Mouse (Mus musculus): Measurements from ENCODE around the gene Phex. TPM values are rescaled to one million over a fixed set of nuclear protein-coding genes. Genes with fewer than 3 reads are reported as not detected.
A peak's percentile ranks its signal among the peaks of the same experiment; 100 is the strongest.

The Phex gene
- under 1 TPM; 0.59 to 0.79 TPM for total RNA-seq (2021)
- long read RNA-seq, experiment 1, partial matches to known transcripts = 0 of 3 reads
- long read RNA-seq, experiment 1, other reads (novel, unspliced or antisense) = 3 of 3 reads
- long read RNA-seq, experiment 2, partial matches to known transcripts = 0 of 2 reads
- long read RNA-seq, experiment 2, other reads (novel, unspliced or antisense) = 2 of 2 reads

GRCm38 (mm10) chrX:157415212-157415611 is at the start of gene Phex:
Gene Phex (minus strand): TSS chrX:157415312.
- DNase-seq (ENCODE audit: low spot score in 2 of 2) = no peak

DNA sequence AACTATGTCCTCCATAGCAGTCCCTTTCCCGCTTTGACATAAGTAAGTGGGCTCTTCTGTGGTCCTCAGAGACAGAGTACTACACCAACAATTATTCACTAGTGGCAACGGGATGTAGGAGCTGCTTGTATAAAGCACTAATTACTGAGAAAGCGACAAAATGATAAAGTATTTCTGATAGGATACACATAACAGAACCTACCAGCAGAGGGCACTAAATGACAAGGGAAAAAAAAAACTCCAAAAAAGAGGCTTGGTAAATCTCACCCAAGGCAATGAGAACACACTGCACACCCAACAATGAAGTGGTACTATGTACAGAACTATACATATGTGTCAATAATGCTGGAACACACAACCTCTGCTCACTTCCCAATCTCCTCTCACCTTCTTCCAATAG is 47.6 kb upstream of the Phex start:
- DNase-seq (ENCODE audit: low spot score in 2 of 2) = peak in 1 of 2 experiments; percentile 3

- DNase-seq (ENCODE audit: low spot score in 2 of 2) = peak; percentile 58 to 63
These were observed 39.3 kb upstream of the Phex start for GRCm38 (mm10) chrX:157454430-157454829.

DNA sequence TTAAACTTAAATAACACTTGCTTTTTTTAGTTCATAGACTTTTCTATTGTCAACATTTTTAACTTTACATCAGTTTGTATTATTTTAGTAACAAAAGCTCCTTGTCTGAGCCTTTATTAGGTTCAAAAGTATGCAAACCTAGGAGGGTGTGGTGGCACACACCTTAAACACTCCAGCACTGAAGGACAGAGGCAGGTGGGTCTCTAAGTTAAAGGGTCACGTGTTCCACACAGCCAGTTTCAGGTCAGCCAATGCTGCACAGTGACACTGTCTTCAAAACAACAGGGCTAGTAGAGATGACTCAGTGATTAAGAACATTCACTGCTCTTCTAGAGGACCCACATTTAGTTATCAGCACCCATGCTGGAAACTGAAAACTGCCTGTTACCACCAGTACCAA is 33.9 kb upstream of the Phex start:
- DNase-seq (ENCODE audit: low spot score in 2 of 2) = no peak

DNA sequence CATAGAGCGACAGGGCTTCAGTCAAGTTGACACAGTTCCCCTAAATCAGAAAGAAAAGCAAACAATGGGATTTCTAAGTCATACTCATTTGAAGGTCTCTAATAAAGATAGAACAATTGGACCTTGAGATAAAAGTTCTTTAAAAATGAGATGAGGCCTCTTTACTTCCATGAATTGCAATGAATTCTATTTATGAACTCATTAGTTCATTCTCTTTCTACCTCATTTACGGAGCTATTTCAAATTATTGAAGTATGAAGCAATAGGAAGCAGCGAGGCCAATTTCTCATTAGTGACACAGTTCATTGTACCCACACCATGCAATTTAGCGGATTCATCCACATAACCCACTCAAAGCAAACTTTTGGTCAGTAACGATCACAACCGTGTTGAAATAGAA is 32.3 kb upstream of the Phex start:
- no peak for DNase-seq (ENCODE audit: low spot score in 2 of 2)

GRCm38 (mm10) chrX:157434768-157435167 is 19.7 kb upstream of the Phex start:
- DNase-seq (ENCODE audit: low spot score in 2 of 2) = no peak

- DNase-seq (ENCODE audit: low spot score in 2 of 2) = no peak
These were observed 4.3 kb upstream of the Phex start for GRCm38 (mm10) chrX:157419451-157419850.

- DNase-seq (ENCODE audit: low spot score in 2 of 2) = no peak
These were observed 10.2 kb downstream of the Phex start for GRCm38 (mm10) chrX:157404919-157405318.

- DNase-seq (ENCODE audit: low spot score in 2 of 2) = peak in 1 of 2 experiments; percentile 6
These were observed 23.9 kb downstream of the Phex start for GRCm38 (mm10) chrX:157391241-157391640.

DNA sequence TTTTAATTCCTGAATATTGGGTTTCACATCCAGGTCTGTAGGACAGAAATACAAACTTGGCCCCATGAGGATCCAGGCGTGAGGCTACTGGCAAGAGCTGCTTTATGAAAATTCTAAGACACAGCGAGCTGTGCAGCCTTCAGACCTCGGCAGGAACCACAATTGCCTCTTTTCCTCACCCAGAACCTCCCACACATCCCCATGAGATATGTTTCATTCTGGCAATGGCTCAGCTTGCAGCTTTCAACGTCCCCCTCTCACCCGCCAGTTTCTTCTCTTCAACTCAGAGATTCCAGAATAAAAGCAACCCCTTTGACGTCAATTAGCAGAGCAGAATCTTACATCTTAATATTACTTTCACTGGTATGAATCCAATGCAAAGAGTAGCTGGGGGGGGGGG is 25.0 kb downstream of the Phex start:
- peak; percentile 3 to 11 for DNase-seq (ENCODE audit: low spot score in 2 of 2)

DNA sequence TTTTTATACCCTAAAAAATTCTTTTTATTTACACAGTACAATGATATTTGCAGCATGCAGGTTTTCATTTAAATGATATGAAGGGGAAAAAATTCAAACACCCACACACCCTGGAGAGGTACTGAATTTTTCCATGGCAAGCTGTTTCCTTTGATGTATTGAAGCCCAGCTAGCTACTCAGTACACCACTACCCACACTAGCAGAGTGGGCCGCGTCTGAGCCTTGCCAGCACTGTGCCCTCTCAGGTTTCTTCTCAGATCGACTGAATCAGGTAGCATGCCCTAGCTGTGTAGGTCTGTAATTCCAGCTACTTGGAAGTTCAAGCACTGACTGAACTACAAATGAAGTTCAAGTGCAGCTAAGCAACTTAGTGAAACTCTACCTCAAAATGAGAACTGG is 26.7 kb downstream of the Phex start:
- peak in 1 of 2 experiments; percentile 29 for DNase-seq (ENCODE audit: low spot score in 2 of 2)

DNA sequence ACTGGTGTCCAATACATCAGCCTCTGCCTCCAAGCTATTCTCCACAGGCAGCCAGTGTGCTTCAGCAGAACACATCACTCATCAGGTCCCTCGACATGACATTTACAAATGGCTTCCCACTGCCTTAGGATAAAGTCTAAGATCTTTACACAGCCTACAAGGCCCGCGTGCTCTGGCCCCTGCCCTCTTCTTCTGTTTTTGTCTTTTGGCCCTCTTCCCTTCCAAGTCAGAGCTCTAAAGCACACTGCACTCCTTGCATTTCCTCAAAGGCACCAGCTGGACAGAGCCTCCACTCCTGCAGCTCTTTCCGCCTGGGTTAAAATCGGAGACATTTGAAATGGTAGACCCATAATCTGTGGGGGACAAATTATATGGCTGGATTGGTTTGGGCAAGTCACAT is 28.1 kb downstream of the Phex start:
- no peak for DNase-seq (ENCODE audit: low spot score in 2 of 2)

DNA sequence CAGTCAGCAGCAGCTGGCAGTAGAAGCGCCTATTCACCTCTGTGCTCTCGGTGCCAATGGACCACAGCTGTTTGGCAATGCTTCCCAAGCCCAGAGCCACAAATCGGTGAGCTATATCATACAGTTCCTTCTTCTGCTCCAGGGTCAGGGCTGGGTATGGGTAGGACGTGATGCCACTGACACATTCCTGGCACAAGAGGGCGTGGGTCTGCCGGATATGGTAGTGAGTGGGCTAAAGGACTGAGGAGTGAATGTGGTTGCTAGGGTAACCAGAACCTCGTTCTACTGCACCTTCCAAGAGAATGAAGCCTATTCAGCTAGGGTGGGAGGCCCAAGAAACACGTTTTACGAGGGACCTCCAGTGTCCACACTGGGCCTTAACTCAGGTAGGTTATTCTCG is 36.3 kb downstream of the Phex start:
- no peak for DNase-seq (ENCODE audit: low spot score in 2 of 2)

GRCm38 (mm10) chrX:157377456-157377855 is 37.7 kb downstream of the Phex start:
- DNase-seq (ENCODE audit: low spot score in 2 of 2) = no peak

DNA sequence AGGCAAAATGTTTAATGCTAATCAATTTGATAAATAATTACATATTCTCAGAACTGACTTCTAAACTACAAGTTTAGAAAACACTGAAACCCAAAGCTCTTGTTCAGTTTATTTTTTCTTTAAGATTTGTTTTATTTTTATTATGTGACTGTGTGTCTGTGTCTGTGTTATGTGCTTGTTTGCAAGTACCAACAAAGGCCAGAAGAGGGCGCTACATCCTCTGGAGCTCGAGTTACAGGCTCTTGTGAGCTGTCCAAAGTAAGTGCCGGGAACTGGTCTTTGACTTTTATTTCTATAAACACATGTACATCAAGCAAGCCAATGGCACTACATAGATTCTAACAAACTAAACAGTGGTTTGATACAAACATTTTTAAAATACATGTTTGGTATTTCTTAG is 41.2 kb downstream of the Phex start:
- no peak for DNase-seq (ENCODE audit: low spot score in 2 of 2)

- DNase-seq (ENCODE audit: low spot score in 2 of 2) = no peak
These were observed 45.9 kb downstream of the Phex start for GRCm38 (mm10) chrX:157369166-157369565.

DNA sequence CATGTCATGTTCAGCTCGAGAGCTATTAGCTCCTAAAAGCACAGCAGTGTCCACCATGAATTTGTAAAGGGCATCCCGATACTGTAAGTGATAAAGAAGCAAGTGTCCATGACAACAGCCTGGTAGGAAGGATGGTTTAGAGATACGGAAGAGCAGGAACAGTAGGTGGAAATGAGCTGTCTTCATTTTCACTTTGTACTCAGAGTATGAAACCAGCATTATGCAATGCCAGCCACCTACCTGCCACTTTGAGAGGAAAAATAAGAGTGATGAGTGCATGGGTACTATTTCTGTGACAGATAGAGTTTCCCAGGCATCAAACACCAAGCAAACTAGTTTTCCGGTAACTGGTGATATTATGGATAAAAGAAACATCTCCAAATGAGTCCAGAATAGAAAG is 59.6 kb downstream of the Phex start:
- DNase-seq (ENCODE audit: low spot score in 2 of 2) = peak in 1 of 2 experiments; percentile 1

DNA sequence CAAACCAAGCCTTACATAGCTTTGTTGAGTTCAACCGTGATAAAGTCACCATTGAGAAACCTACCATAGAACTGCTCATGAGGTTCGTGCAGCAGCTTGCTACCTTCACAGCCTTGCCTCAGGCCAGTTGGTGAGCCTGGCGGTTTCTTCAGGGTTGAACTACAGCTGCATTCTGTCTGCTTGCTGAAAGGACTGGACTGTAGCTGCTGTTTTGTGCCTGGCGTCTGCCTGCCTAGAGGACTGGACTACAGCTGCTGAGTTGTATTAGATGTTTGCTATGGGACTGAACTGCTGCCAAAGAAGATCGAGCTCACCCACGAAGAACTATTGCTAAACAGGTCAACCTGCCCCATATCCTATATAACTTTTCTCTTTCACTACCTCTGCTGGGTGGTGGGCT is 68.9 kb downstream of the Phex start:
- no peak for DNase-seq (ENCODE audit: low spot score in 2 of 2)

DNA sequence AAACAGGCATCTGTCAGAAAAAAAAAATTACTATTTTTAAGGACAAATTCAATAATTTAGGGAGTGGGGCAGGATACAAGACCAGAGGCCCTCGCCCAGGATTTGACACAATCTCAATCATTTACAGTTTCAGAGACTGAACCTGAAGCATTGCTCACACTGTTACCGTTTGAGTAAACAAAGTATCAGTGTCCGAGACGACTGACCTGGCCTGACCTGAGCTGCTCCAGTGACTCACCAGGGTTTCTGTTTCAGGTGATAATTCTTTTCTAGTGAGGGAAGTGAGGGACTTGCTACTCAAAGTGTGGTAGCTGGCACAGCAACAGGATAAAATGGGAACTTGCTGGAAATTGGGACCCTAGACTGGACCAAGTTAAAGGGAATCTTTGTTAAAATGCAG is 80.4 kb downstream of the Phex start:
- no peak for DNase-seq (ENCODE audit: low spot score in 2 of 2)

GRCm38 (mm10) chrX:157329821-157330220 is 85.3 kb downstream of the Phex start:
- no peak for DNase-seq (ENCODE audit: low spot score in 2 of 2)

DNA sequence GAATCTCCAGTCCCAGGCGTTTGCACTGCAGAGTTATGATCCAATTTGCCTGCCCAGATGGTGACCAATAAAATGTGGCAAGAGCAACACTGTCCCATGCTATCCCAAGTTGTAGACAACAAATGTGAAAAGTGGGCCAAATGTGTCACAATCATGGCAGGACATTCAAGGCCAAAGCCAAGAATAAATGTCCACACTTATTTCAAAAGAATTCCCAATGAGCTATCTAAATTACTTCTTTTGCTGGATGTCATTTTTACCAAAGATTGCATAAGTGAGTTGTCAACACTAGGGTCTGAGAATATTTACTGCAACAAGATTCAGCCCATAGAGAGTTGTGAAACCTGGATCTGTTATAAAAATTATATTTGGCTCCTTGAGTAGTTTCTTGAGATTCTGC is 86.7 kb downstream of the Phex start:
- DNase-seq (ENCODE audit: low spot score in 2 of 2) = no peak

GRCm38 (mm10) chrX:157327756-157328155 is 87.4 kb downstream of the Phex start:
- no peak for DNase-seq (ENCODE audit: low spot score in 2 of 2)

DNA sequence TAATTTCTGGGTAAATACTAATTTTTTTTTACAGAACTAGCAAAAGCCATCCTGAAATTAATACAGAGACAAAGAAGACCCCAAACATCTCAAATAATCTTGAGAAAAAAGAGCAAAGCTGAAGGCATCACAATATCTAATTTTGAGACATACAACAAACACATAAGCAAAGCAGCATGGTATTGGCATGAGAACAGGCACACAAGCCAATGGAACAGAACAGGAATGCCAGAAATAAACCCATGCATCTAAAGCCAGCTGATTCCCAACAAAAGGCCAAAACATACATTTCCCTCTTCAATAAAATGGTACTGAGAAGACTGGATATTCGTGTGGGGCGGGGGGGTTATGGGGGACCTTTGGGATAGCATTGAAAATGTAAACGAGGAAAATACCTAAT is 90.7 kb downstream of the Phex start:
- DNase-seq (ENCODE audit: low spot score in 2 of 2) = no peak

- no peak for DNase-seq (ENCODE audit: low spot score in 2 of 2)
These were observed 104.8 kb downstream of the Phex start for GRCm38 (mm10) chrX:157310331-157310730.
